Mouse (Mus musculus) cerebellum, adult 9-10 months (tissue): ENCODE measurements around the gene Pskh1.

Source experiments
- DNase-seq: peaks from one replicate; pipeline ENCODE4 v3.0.0; 2022

Gene Pskh1

GRCm38 (mm10) chr8:105893339-105893738 lies 6.9 kb upstream of the Pskh1 start, which contains the start of gene Nrn1l:
TSS of gene Nrn1l (plus strand) at chr8:105893567.
- peak; percentile 38 for DNase-seq

- no peak for DNase-seq
Measured at GRCm38 (mm10) chr8:105897801-105898480, 2.3 kb upstream of the Pskh1 start.

- DNase-seq: no peak
Measured at GRCm38 (mm10) chr8:105900941-105901616, 838 bp downstream of the Pskh1 start.

GRCm38 (mm10) chr8:105919390-105919789 lies 19.1 kb downstream of the Pskh1 start:
- DNase-seq: no peak

GRCm38 (mm10) chr8:105925123-105925522 lies 24.9 kb downstream of the Pskh1 start:
- no peak for DNase-seq

- peak; percentile 86 for DNase-seq
Measured at GRCm38 (mm10) chr8:105930602-105931001, 30.4 kb downstream of the Pskh1 start.

- DNase-seq: no peak
Measured at GRCm38 (mm10) chr8:105931271-105931670, 31.0 kb downstream of the Pskh1 start.

- no peak for DNase-seq
Measured at GRCm38 (mm10) chr8:105932525-105932924, 32.3 kb downstream of the Pskh1 start.

GRCm38 (mm10) chr8:105933762-105934161 lies 33.5 kb downstream of the Pskh1 start, which contains the start of gene Ctrl:
TSS of gene Ctrl (minus strand) at chr8:105933862.
- DNase-seq: no peak

GRCm38 (mm10) chr8:105935105-105935504 lies 34.9 kb downstream of the Pskh1 start:
- no peak for DNase-seq

- DNase-seq: peak; percentile 46
Measured at GRCm38 (mm10) chr8:105935863-105936603, 35.8 kb downstream of the Pskh1 start.

GRCm38 (mm10) chr8:105936866-105937475 lies 36.7 kb downstream of the Pskh1 start:
- DNase-seq: peak; percentile 92

- DNase-seq: peak; percentile 55
Measured at GRCm38 (mm10) chr8:105937496-105938305, 37.5 kb downstream of the Pskh1 start.

- DNase-seq: peak; percentile 42
Measured at GRCm38 (mm10) chr8:105938306-105938669, 38.0 kb downstream of the Pskh1 start, which contains the start of gene Psmb10. TSS of gene Psmb10 (minus strand) at chr8:105938444.

- no peak for DNase-seq
Measured at GRCm38 (mm10) chr8:105942026-105942425, 41.8 kb downstream of the Pskh1 start.

- DNase-seq: no peak
Measured at GRCm38 (mm10) chr8:105942542-105942941, 42.3 kb downstream of the Pskh1 start.

GRCm38 (mm10) chr8:105943321-105943739 lies 43.1 kb downstream of the Pskh1 start, which contains the start of gene Lcat:
TSS of gene Lcat (minus strand) at chr8:105943382.
- DNase-seq: no peak

GRCm38 (mm10) chr8:105949350-105949749 lies 49.1 kb downstream of the Pskh1 start:
- no peak for DNase-seq

GRCm38 (mm10) chr8:105951057-105951659 lies 50.9 kb downstream of the Pskh1 start:
- no peak for DNase-seq

GRCm38 (mm10) chr8:105956556-105956955 lies 56.3 kb downstream of the Pskh1 start:
- DNase-seq: no peak

GRCm38 (mm10) chr8:105957813-105958212 lies 57.6 kb downstream of the Pskh1 start:
- no peak for DNase-seq

- peak; percentile 82 for DNase-seq
Measured at GRCm38 (mm10) chr8:105959350-105959749, 59.1 kb downstream of the Pskh1 start.
